Mouse (Mus musculus): ENCODE data around the gene Csmd2.

Gene Csmd2

DNA sequence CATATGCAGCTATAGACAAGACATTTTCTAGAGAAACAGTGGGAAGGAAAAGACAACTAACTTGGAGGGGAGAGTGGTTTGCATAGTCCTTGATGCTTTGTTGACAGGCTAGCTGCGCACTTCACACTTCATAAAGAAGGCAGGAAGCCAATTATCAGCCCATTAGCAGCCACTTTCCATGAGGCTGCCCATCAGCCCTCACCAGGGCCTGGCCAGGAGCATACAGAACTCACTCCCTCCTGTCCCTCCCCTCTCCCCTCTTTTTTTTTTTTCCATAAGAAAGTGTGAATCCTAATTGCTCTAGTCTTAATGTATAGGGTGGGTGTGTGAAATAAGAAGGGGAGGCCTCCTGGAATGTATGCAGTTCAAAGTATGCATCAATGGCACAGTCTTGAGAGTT lies 354.6 kb downstream of the Csmd2 start:
- no peak for DNase-seq

- no peak for DNase-seq
These were observed 371.1 kb downstream of the Csmd2 start for GRCm38 (mm10) chr4:128358751-128359150.

- DNase-seq: no peak
These were observed 378.2 kb downstream of the Csmd2 start for GRCm38 (mm10) chr4:128365851-128366250.

GRCm38 (mm10) chr4:128368088-128368487 lies 380.4 kb downstream of the Csmd2 start:
- no peak for DNase-seq

- no peak for DNase-seq
These were observed 384.1 kb downstream of the Csmd2 start for GRCm38 (mm10) chr4:128371766-128372165.

DNA sequence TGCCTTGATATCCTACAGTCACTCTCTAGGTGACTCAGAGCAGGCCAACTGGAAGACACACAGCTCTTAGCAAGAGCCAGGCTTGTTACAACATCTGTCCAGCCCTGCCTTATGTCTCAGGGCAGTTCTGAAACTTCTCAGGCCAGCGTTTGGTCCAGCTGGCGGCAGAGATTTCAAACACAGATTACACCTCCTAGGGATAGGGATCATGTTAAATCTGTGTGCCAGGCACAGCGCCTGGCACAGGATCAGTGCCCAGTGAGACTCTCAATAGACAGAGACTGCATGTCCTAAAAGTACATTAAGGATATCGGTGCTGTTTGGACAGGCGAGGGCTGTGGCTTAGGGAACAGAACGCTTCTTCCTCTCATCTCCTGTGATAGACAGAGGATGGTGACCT lies 385.5 kb downstream of the Csmd2 start:
- DNase-seq: no peak

- DNase-seq: no peak
These were observed 386.4 kb downstream of the Csmd2 start for GRCm38 (mm10) chr4:128374051-128374450.

GRCm38 (mm10) chr4:128378946-128379345 lies 391.3 kb downstream of the Csmd2 start:
- no peak for DNase-seq

DNA sequence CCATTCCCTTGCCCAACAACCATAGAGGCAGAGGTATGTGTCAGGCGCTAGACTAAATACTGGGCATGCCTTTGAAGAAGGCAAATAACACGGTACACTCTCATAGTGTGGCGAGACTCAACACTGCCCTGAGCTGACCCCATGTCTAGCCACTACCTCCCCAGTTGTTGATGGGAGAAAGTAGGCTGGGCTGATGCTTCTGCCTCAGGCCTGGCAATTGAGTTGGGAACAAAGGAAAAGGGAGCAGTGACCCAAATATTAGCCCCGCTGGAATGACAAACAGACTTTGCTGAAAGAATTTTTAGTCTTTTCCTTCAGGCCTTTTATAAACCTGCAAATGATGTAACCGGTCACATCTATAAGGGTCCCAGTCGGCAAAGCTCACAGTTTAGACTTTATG lies 393.7 kb downstream of the Csmd2 start:
- no peak for DNase-seq

- DNase-seq: no peak
These were observed 396.1 kb downstream of the Csmd2 start for GRCm38 (mm10) chr4:128383800-128384199.

DNA sequence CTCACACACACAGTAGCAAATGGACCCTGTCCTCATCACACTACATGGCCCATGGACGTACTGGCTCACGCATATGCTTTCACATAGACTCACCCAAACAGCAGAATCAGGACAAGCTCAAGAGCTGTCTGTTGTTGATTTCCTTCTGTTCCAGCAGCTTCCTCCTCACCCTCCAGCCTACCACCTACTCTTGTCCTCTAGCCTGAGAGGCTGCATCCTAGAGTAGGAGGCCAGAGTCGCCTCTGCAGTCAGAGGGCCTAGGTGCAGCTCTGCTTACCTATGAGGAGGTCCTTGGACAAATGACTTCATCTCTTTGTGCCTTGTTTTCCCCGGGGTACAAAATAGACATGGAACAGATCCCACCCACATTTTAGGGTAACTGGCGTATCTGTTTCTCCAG lies 403.8 kb downstream of the Csmd2 start:
- no peak for DNase-seq

- DNase-seq: no peak
These were observed 404.6 kb downstream of the Csmd2 start for GRCm38 (mm10) chr4:128392279-128392678.

DNA sequence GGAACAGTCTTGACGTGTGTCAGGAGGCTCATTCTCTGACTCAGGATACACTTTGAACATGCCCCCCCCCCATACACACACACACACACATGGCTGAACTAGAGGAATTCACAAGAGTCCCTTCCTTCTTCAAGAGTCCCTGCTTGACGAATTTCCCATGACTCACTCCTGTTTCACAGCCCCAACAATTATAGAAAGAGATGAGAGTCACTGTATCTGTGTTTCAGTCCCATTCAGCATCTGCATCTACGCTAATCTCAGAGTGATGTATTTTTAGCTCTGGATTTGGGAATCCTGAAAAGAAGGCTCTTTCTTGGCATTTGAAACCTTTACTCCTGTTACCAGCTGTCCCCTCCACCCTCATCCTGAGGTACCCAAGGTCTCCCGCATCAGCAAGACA lies 406.2 kb downstream of the Csmd2 start:
- DNase-seq: no peak

GRCm38 (mm10) chr4:128396616-128397015 lies 409.0 kb downstream of the Csmd2 start:
- no peak for DNase-seq

DNA sequence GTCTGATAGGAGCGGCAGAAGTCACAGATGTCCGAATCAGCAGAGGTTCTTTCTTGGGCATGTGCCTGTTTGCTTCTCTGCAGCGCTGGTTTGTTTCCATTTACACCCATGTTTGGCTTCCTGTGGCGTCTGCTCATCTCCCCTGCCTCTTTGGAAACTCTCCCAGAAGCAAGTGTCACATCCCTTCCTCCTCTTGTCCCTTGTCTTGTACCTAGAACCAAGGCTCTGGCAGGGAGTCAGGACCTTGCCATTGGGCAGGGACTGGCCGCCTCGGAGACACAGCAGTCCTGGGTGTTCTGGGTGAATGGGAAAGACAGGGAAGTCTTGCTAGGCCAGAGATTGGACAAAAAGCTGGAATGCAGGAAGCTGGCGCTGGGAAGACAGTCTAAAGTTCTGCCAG lies 410.1 kb downstream of the Csmd2 start:
- DNase-seq: no peak

GRCm38 (mm10) chr4:128398948-128399347 lies 411.3 kb downstream of the Csmd2 start:
- DNase-seq: no peak

DNA sequence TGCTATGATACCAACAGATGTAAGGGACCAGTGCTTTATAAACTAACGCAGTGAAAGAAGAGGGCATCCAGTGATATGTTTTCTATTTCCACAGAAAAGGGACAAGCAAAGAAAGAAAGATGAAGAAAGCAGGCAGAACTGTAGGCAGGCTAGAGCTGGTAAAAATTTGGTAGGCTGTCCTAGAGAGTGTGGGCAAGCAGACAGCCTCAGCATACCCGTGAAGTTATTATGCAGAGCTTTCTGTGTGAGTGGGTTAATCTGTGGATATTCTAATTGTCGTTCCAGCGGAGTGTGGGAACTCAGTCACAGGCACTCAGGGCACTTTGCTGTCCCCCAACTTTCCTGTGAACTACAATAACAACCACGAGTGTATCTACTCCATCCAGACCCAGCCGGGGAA lies 412.4 kb downstream of the Csmd2 start:
- no peak for DNase-seq

- no peak for DNase-seq
These were observed 413.9 kb downstream of the Csmd2 start for GRCm38 (mm10) chr4:128401591-128401990.

DNA sequence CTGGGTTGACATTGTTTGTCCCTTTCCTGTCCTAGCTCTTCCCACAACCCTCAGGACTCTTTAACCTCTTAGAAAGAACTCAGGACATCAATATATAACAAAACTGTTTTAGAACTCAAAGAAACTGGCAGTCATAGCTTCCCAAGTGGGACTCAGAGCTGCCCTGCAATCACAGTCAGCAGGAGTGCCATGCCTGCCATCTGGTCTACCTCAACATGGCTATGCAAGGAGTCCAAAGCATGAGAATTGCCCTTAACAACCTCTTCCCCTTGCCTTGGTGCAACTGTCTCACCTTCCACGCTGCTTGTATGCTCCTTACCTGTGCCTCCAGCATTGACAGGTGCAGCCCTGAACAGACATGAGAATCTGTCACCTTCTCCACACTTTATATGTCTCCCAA lies 415.0 kb downstream of the Csmd2 start:
- no peak for DNase-seq

GRCm38 (mm10) chr4:128405576-128405975 lies 417.9 kb downstream of the Csmd2 start:
- DNase-seq: no peak

- DNase-seq: no peak
These were observed 419.6 kb downstream of the Csmd2 start for GRCm38 (mm10) chr4:128407084-128407845.

- no peak for DNase-seq
These were observed 424.4 kb downstream of the Csmd2 start for GRCm38 (mm10) chr4:128411941-128412630.

GRCm38 (mm10) chr4:128414741-128415140 lies 427.1 kb downstream of the Csmd2 start:
- no peak for DNase-seq

- no peak for DNase-seq
These were observed 432.4 kb downstream of the Csmd2 start for GRCm38 (mm10) chr4:128419988-128420617.

Measured in liver (tissue).